Mouse (Mus musculus) CH12.LX (cell line): Measurements from ENCODE around the gene Slc39a5. TPM values are rescaled to one million over a fixed set of nuclear protein-coding genes. Genes with fewer than 3 reads are reported as not detected.

Source experiments
- DNase-seq: peaks from one replicate; pipeline ENCODE4 v3.0.0-alpha.2; 2013; ENCODE audit errors: extremely low read depth
- H3K27ac ChIP-seq: 2 replicates; pipeline ENCODE4 v1.5.1; 2012; ENCODE audit warnings: low read depth, mild to moderate bottlenecking, control low read depth, moderate library complexity; ENCODE audit not compliant: insufficient read depth
- H3K27me3 ChIP-seq: replicated peaks from 2 replicates; pipeline ENCODE3; 2012; ENCODE audit warnings: inconsistent platforms
- H3K36me3 ChIP-seq, 2 experiments: replicated peaks in 1 of 2; 2 replicates each; pipeline versions ENCODE3 to v1.6.1; 2012; ENCODE audit warnings: inconsistent platforms in 1 of 2, low read length in 1 of 2, mild to moderate bottlenecking in 1 of 2, mixed read lengths in 1 of 2, moderate library complexity in 1 of 2; ENCODE audit not compliant: control insufficient read depth in 1 of 2, insufficient read depth in 1 of 2
- H3K4me1 ChIP-seq, 2 experiments: 2 replicates each; pipeline ENCODE4 v1.6.1; 2012; ENCODE audit warnings: inconsistent platforms in 1 of 2, moderate library complexity in 1 of 2; ENCODE audit not compliant: insufficient read depth in 2 of 2, control insufficient read depth in 1 of 2
- H3K4me2 ChIP-seq: 2 replicates; pipeline ENCODE4 v1.6.1; 2012; ENCODE audit warnings: low read depth, mild to moderate bottlenecking, control low read depth; ENCODE audit not compliant: poor library complexity, insufficient read depth, severe bottlenecking
- H3K4me3 ChIP-seq, 3 experiments: fragments of 150-350 bp in 1 of 3; sonication (generic) in 1 of 3; replicated peaks in 1 of 3; 2 replicates each; pipeline versions ENCODE3 to v1.5.1; 2011 to 2012; ENCODE audit warnings: low read depth in 2 of 3, low read length in 2 of 3, mild to moderate bottlenecking in 2 of 3, moderate library complexity in 2 of 3, control low read depth in 1 of 3, improper control_type of control experiment in 1 of 3, inconsistent platforms in 1 of 3, mixed read lengths in 1 of 3; ENCODE audit not compliant: poor library complexity in 1 of 3
- H3K79me2 ChIP-seq: replicated peaks from 2 replicates; pipeline ENCODE4 v1.6.1; 2012; ENCODE audit warnings: mild to moderate bottlenecking, moderate library complexity; ENCODE audit not compliant: control insufficient read depth, poor library complexity, insufficient read depth, severe bottlenecking; ENCODE audit errors: extremely low read depth
- H3K9ac ChIP-seq: 2 replicates; pipeline ENCODE4 v1.6.1; 2012; ENCODE audit warnings: low read depth, mild to moderate bottlenecking, control low read depth, moderate library complexity; ENCODE audit not compliant: insufficient read depth
- H3K9me3 ChIP-seq: replicated peaks from 2 replicates; pipeline ENCODE3; 2012; ENCODE audit warnings: low read length, inconsistent platforms, mixed read lengths
- BHLHE40 ChIP-seq: IDR thresholded peaks from 2 replicates; pipeline ENCODE4 v1.6.1; 2011; ENCODE audit warnings: mild to moderate bottlenecking, low read depth, low read length, improper control_type of control experiment
- EP300 ChIP-seq: IDR thresholded peaks from 2 replicates; pipeline ENCODE4 v1.6.1; 2011; ENCODE audit warnings: low read length, improper control_type of control experiment
- ETS1 ChIP-seq: conservative IDR thresholded peaks from 2 replicates; pipeline ENCODE4 v1.6.1; 2012; ENCODE audit warnings: low read depth, mild to moderate bottlenecking, inconsistent platforms, low read length, improper control_type of control experiment, moderate library complexity
- JUND ChIP-seq: conservative IDR thresholded peaks from 2 replicates; pipeline ENCODE4 v1.6.1; 2011; ENCODE audit warnings: low read depth, low read length, improper control_type of control experiment
- KAT2A ChIP-seq: IDR thresholded peaks from 2 replicates; pipeline ENCODE4 v1.6.1; 2012; ENCODE audit warnings: low read length, improper control_type of control experiment, inconsistent platforms; ENCODE audit not compliant: insufficient replicate concordance
- MAFK ChIP-seq: IDR thresholded peaks from 2 replicates; pipeline ENCODE4 v1.6.1; 2011; ENCODE audit warnings: low read length, improper control_type of control experiment; ENCODE audit not compliant: insufficient replicate concordance
- MXI1 ChIP-seq: IDR thresholded peaks from 2 replicates; pipeline ENCODE4 v1.6.1; 2011; ENCODE audit warnings: mild to moderate bottlenecking, low read depth, low read length, improper control_type of control experiment
- MYC ChIP-seq: IDR thresholded peaks from 2 replicates; pipeline ENCODE4 v1.6.1; 2011; ENCODE audit warnings: low read depth, mild to moderate bottlenecking, improper control_type of control experiment, low read length
- NRF1 ChIP-seq: IDR thresholded peaks from 2 replicates; pipeline ENCODE4 v1.6.1; 2014; ENCODE audit warnings: low read depth, mild to moderate bottlenecking, inconsistent platforms, low read length, improper control_type of control experiment, moderate library complexity
- POLR2A ChIP-seq: IDR thresholded peaks from 2 replicates; pipeline ENCODE4 v1.6.1; 2011; ENCODE audit warnings: low read depth, mild to moderate bottlenecking, improper control_type of control experiment, low read length
- RAD21 ChIP-seq: IDR thresholded peaks from 2 replicates; pipeline ENCODE4 v1.6.1; 2011; ENCODE audit warnings: low read depth, mild to moderate bottlenecking, low read length, improper control_type of control experiment, moderate library complexity
- SIN3A ChIP-seq: IDR thresholded peaks from 2 replicates; pipeline ENCODE4 v1.6.1; 2012; ENCODE audit warnings: low read length, improper control_type of control experiment, inconsistent platforms
- SMC3 ChIP-seq: IDR thresholded peaks from 2 replicates; pipeline ENCODE4 v1.6.1; 2011; ENCODE audit warnings: low read depth, low read length, improper control_type of control experiment
- USF2 ChIP-seq: conservative IDR thresholded peaks from 2 replicates; pipeline ENCODE4 v1.6.1; 2011; ENCODE audit warnings: low read depth, low read length, improper control_type of control experiment
- dilution Hi-C: fragments of 300-500 bp; cut with MboI; formaldehyde crosslinking; loops from 2 replicates; pipeline ENCODE4 v1.14.3; 2020; ENCODE audit warnings: low sequenced_read_pairs; ENCODE audit not compliant: extremely low pct_unique_long_range_greater_than_20kb, extremely low pct_ligation_motif_present
- in situ Hi-C: fragments of 300-500 bp; cut with MboI; formaldehyde crosslinking; loops from 3 replicates; pipeline ENCODE4 v1.14.3; 2019; ENCODE audit warnings: low sequenced_read_pairs, low pct_ligation_motif_present, low pct_unique_long_range_greater_than_20kb, mixed read lengths
- polyA plus RNA-seq: library from polyadenylated mRNA; unstranded; fragments of >175 nt; gene quantifications from 2 replicates; pipeline ENCODE4 v1.2.1, GENCODE M21; 2012; ENCODE audit warnings: low read depth; ENCODE audit not compliant: insufficient read length
- total RNA-seq, 2 experiments: library from RNA; depleted of rRNA; stranded (reverse); fragments of 300-350 nt in 1 of 2; fragments of >200 nt in 1 of 2; gene quantifications; 2 replicates each; pipeline ENCODE4 v1.2.3; 2012 to 2014

Slc39a5 gene
- total and polyA plus RNA-seq, 3 experiments, result 0.11 TPM; not detected in 2

GRCm38 (mm10) chr10:128379260-128379659 lies 21.8 kb downstream of the Slc39a5 start:
- no peak for TF ChIP-seq NRF1
- TF ChIP-seq, all 38 proteins: peak for 0
- peaks cover 14 to 31% of the 10 kb centered on the region in 2 experiments for H3K4me1 ChIP-seq
- dilution Hi-C loops, result no loop called here
- H3K4me3 ChIP-seq, result no peak overlapping the region
- no peak overlapping the region for H3K4me2 ChIP-seq
- no peaks in the 10 kb centered on the region for H3K9me3 ChIP-seq
- H3K27ac ChIP-seq, result peak overlapping the region; percentile 4; the same call in 1 of the 2 replicates
- no peak overlapping the region for H3K9ac ChIP-seq
- no peaks in the 10 kb centered on the region for H3K27me3 ChIP-seq
- peaks cover 45 to 59% of the 10 kb centered on the region in 2 experiments for H3K36me3 ChIP-seq
- in situ Hi-C loops, result no loop called here
- H3K79me2 ChIP-seq, result peaks cover 25% of the 10 kb centered on the region
- DNase-seq, result no peak

- Histone ChIP-seq H3K4me2 (peak overlapping the region; percentile 86; the same call in 1 of the 2 replicates), H3K4me3 (peak overlapping the region; percentile 83 to 89 (median 84))
- in situ Hi-C loops, result no loop called here
Observed at GRCm38 (mm10) chr10:128378462-128378861, 22.6 kb downstream of the Slc39a5 start.

GRCm38 (mm10) chr10:128377940-128378448 lies 23.0 kb downstream of the Slc39a5 start:
- DNase-seq, result no peak

More at GRCm38 (mm10) chr10:128378462-128378861, 22.6 kb downstream of the Slc39a5 start:
- Histone ChIP-seq H3K36me3 (peaks cover 37 to 51% of the 10 kb centered on the region in 2 experiments), H3K27me3 (no peaks in the 10 kb centered on the region), H3K27ac (0 out of 2 replicates have a peak overlapping the region, but pooled peaks have one; percentile 8), H3K9me3 (no peaks in the 10 kb centered on the region), H3K79me2 (peaks cover 25% of the 10 kb centered on the region), H3K9ac (peak overlapping the region; percentile 97), H3K4me1 (peaks cover 14 to 31% of the 10 kb centered on the region in 2 experiments)
- dilution Hi-C loops, result no loop called here
- DNase-seq, result no peak
- TF ChIP-seq POLR2A (no peak), RAD21 (no peak), USF2 (no peak), SMC3 (no peak), MAFK (no peak), EP300 (no peak), SIN3A (no peak), BHLHE40 (no peak), ETS1 (no peak)

More at GRCm38 (mm10) chr10:128377940-128378448, 23.0 kb downstream of the Slc39a5 start:
- Histone ChIP-seq H3K79me2 (peaks cover 25% of the 10 kb centered on the region), H3K4me1 (peaks cover 14 to 36% of the 10 kb centered on the region in 2 experiments), H3K9me3 (no peaks in the 10 kb centered on the region), H3K9ac (peak overlapping the region; percentile 97), H3K27me3 (no peaks in the 10 kb centered on the region), H3K27ac (0 out of 2 replicates have a peak overlapping the region, but pooled peaks have one; percentile 8), H3K4me2 (peak overlapping the region; percentile 86), H3K36me3 (peaks cover 32 to 47% of the 10 kb centered on the region in 2 experiments), H3K4me3 (peak overlapping the region; percentile 83 to 89 (median 84))
- TF ChIP-seq SIN3A, result no peak
- TF ChIP-seq MYC, result no peak
- no peak for TF ChIP-seq KAT2A
- no peak for TF ChIP-seq USF2
- TF ChIP-seq MXI1, result no peak
- TF ChIP-seq SMC3, result no peak
- TF ChIP-seq JUND, result no peak
- dilution Hi-C loops, result no loop called here
- in situ Hi-C loops, result no loop called here
